Mouse (Mus musculus): ENCODE measurements around the gene Gm20738.
"Not testable (repeated sequence)": the region's sequence is repeated elsewhere in the genome, so short reads cannot be mapped to it uniquely, and the experiment has no call there.

Gm20738 gene

GRCm38 (mm10) chrY:37957511-37957910 lies at the start of gene Gm20738:
TSS of gene Gm20738 (plus strand) at chrY:37957811.
- DNase-seq, result not testable (repeated sequence)

Data from cerebellum, postnatal 36 days (tissue).